Mouse (Mus musculus) kidney, adult 2 months (tissue): ENCODE measurements around the gene Olfr52. TPM values are rescaled to one million over a fixed set of nuclear protein-coding genes. Genes with fewer than 3 reads are reported as not detected.

Experiments used
- DNase-seq: peaks from one replicate; pipeline ENCODE4 v3.0.0; 2021
- H3K27ac ChIP-seq: fragments of 200-500 bp; 2 replicates; pipeline ENCODE4 v1.5.1; 2012; ENCODE audit warnings: low read depth, low read length, control low read depth, inconsistent platforms; ENCODE audit not compliant: insufficient read depth
- H3K27me3 ChIP-seq: fragments of 200-500 bp; replicated peaks from 2 replicates; pipeline ENCODE4 v1.6.1; 2012; ENCODE audit warnings: mild to moderate bottlenecking, moderate library complexity, low read length, inconsistent platforms; ENCODE audit not compliant: control insufficient read depth, insufficient read depth
- H3K36me3 ChIP-seq: fragments of 200-500 bp; 2 replicates; pipeline ENCODE4 v1.6.1; 2012; ENCODE audit warnings: mild to moderate bottlenecking, moderate library complexity, low read length, inconsistent platforms; ENCODE audit not compliant: control insufficient read depth, insufficient read depth
- H3K4me1 ChIP-seq: fragments of 200-500 bp; 2 replicates; pipeline ENCODE4 v1.6.1; 2011; ENCODE audit warnings: low read length; ENCODE audit not compliant: control insufficient read depth, insufficient read depth
- H3K4me3 ChIP-seq: fragments of 200-500 bp; 2 replicates; pipeline ENCODE4 v1.5.1; 2011; ENCODE audit warnings: mild to moderate bottlenecking, low read depth, low read length, control low read depth; ENCODE audit not compliant: insufficient read depth
- CTCF ChIP-seq: fragments of 200-500 bp; conservative IDR thresholded peaks from 2 replicates; pipeline ENCODE4 v1.5.1; 2011; ENCODE audit warnings: low read depth, mild to moderate bottlenecking, control low read depth, low read length, moderate library complexity, mixed read lengths; ENCODE audit not compliant: insufficient read depth, insufficient read length
- POLR2A ChIP-seq: fragments of 200-500 bp; IDR thresholded peaks from one replicate; pipeline ENCODE4 v1.6.1; 2011; ENCODE audit warnings: low read depth, low read length, control low read depth
- WGBS: fragments of 180-500 bp; shearing (Covaris S2); methylation state at CpG from one replicate; pipeline ENCODE4 v1.1.7; 2018; 5-methylcytosine and 5-hydroxymethylcytosine counted together
- polyA plus RNA-seq: library from polyadenylated mRNA; depleted of rRNA; stranded (reverse); fragments of >200 nt; gene quantifications from 2 replicates; pipeline ENCODE4 v1.2.3, GENCODE M21; 2012; rRNA removed

Gene Olfr52
- polyA plus RNA-seq, 1 experiment, result not detected

DNA sequence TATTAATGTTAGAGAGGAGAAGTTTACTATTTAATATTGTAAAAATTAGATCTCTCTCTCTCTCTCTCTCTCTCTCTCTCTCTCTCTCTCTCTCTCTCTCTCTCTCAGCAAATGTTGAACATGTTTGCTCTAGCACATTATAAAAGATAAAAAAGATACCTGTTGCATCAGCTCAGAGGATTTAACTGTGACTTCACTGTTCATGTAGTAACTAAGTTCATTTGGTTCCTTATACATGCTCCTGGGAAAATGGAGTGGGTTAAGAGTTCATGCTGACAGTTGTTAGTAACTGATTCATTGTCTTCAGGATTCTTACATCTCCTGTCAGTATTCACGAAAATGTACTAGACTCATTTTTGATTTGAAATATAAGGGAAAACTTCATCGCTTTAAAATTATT lies 18.1 kb downstream of the Olfr52 start, which contains the start of gene Olfr1043:
Gene Olfr1043, minus strand, starts transcription at position 101 of the 400 bp plus-strand sequence.
- TF ChIP-seq CTCF (no peak), POLR2A (no peak)
- Histone ChIP-seq H3K4me1 (no peaks in the 10 kb centered on the region), H3K36me3 (no peaks in the 10 kb centered on the region), H3K4me3 (no peak within 1 kb of the TSS), H3K27ac (no peak within 1 kb of the TSS), H3K27me3 (no peaks in the 10 kb centered on the region)
- no peak for DNase-seq
- 79% methylated on average over 2 of the region's 2 CpGs for WGBS

DNA sequence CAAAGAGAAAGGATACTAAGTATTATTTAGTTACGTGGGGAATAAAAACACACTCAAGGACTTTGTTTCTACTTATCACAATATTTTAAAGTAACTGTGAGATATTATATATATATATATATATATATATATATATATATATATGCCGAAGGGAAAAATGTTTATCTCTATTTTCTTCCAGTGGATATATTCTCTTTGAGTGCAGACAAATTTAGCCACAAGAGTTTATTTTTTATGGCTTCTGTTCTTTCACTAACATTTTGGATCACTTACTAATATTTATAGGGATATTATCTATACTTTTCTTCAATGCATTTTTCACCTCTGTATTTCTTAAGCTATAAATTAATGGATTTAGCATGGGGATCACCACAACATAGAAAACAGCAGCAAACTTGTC lies 23.7 kb downstream of the Olfr52 start, which contains the start of gene Olfr1042:
Gene Olfr1042, minus strand, starts transcription at position 101 of the 400 bp plus-strand sequence.
- TF ChIP-seq POLR2A (no peak), CTCF (no peak)
- H3K27me3 ChIP-seq, result no peaks in the 10 kb centered on the region
- no peak for DNase-seq
- no peak within 1 kb of the TSS for H3K27ac ChIP-seq
- 89% methylated on average over 2 of the region's 2 CpGs for WGBS
- H3K36me3 ChIP-seq, result no peaks in the 10 kb centered on the region
- H3K4me3 ChIP-seq, result no peak within 1 kb of the TSS
- no peaks in the 10 kb centered on the region for H3K4me1 ChIP-seq

DNA sequence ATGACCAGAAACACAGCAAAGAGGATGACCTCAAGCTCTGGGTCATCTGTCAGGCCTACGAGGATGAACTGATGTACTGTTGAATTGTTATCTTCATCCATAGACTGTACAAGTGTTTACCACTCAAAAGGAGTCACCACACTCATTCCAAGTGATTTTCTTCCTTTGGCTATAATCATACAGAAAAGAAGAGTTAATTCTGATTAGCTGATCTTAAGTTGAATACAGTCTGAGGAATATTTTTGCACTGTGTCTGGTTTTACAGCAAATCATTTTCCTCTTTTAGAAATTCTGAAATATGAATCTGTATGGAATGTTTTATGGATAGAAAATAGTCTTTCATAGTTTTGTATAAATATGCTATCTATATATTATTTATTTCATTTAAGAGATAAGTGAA lies 38.9 kb downstream of the Olfr52 start, which contains the start of gene Olfr1040:
Gene Olfr1040, minus strand, starts transcription at position 101 of the 400 bp plus-strand sequence.
- H3K27me3 ChIP-seq, result no peaks in the 10 kb centered on the region
- H3K4me1 ChIP-seq, result no peaks in the 10 kb centered on the region
- H3K27ac ChIP-seq, result no peak within 1 kb of the TSS
- no peak for DNase-seq
- WGBS, result 64% methylated on average over 1 of the region's 1 CpGs
- H3K36me3 ChIP-seq, result no peaks in the 10 kb centered on the region
- TF ChIP-seq CTCF, result no peak
- no peak for TF ChIP-seq POLR2A
- H3K4me3 ChIP-seq, result no peak within 1 kb of the TSS

DNA sequence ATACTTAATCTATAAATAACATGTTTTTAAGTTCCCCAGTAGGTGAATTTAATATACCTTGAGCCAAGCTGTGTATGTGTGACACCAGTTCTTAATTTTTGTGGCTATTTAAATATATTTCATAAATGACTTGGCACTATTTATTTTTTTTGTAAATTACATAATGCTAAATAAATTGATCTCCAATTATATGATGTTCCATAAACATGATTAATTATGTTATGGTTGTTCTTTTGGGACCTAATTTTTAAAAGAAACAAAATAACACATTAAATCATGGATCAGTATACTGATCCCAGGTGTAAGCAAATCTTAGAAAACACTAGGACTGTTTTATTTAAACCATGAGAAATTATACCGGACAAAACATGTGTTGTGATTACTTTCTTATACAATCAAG lies 49.7 kb downstream of the Olfr52 start, which contains the start of gene Olfr1039:
Gene Olfr1039, minus strand, starts transcription at position 101 of the 400 bp plus-strand sequence.
- no peak within 1 kb of the TSS for H3K27ac ChIP-seq
- DNase-seq, result no peak
- H3K4me3 ChIP-seq, result no peak within 1 kb of the TSS
- H3K27me3 ChIP-seq, result no peaks in the 10 kb centered on the region
- no peaks in the 10 kb centered on the region for H3K36me3 ChIP-seq
- no peaks in the 10 kb centered on the region for H3K4me1 ChIP-seq
- TF ChIP-seq CTCF (no peak), POLR2A (no peak)
- WGBS, result 95% methylated on average over 1 of the region's 1 CpGs

Other genes with a start within 250 kb of the Olfr52 start
- gene Olfr1028, start 235.2 kb downstream of the Olfr52 start, polyA plus RNA-seq, result not detected in 2 replicates
- gene Olfr1029, start 211.8 kb downstream of the Olfr52 start, polyA plus RNA-seq, result 0.13 TPM in 1 of 2 replicates, not detected in the other
- gene Olfr1030, start 206.4 kb downstream of the Olfr52 start, polyA plus RNA-seq, result not detected in 2 replicates
- gene Olfr1031, start 195.4 kb downstream of the Olfr52 start, polyA plus RNA-seq, result not detected in 2 replicates
- not detected in 2 replicates for gene Olfr1032, start 180.1 kb downstream of the Olfr52 start, polyA plus RNA-seq
- 0.42 and 0.59 TPM in 2 replicates for gene Olfr1033, start 165.1 kb downstream of the Olfr52 start, polyA plus RNA-seq
- 0.08 and 0.13 TPM in 2 replicates for gene Olfr1034, start 139.8 kb downstream of the Olfr52 start, polyA plus RNA-seq
- not detected in 2 replicates for gene Olfr1036, start 111.7 kb downstream of the Olfr52 start, polyA plus RNA-seq
- not detected in 2 replicates for gene Olfr1037, start 98.3 kb downstream of the Olfr52 start, polyA plus RNA-seq
- gene Olfr1039, start 49.8 kb downstream of the Olfr52 start, polyA plus RNA-seq, result not detected in 2 replicates
- gene Olfr1040, start 39.0 kb downstream of the Olfr52 start, polyA plus RNA-seq, result not detected in 2 replicates
- gene Olfr1042, start 23.8 kb downstream of the Olfr52 start, polyA plus RNA-seq, result not detected in 2 replicates
- gene Olfr1043, start 18.2 kb downstream of the Olfr52 start, polyA plus RNA-seq, result not detected in 2 replicates
- gene Olfr1044, start 7.9 kb downstream of the Olfr52 start, polyA plus RNA-seq, result not detected in 2 replicates
- not detected in 2 replicates for gene Olfr1045, start 17.3 kb upstream of the Olfr52 start, polyA plus RNA-seq
- not detected in 2 replicates for gene Olfr1046, start 33.6 kb upstream of the Olfr52 start, polyA plus RNA-seq
- gene Olfr1047, start 45.7 kb upstream of the Olfr52 start, polyA plus RNA-seq, result not detected in 2 replicates
- gene Olfr1048, start 54.6 kb upstream of the Olfr52 start, polyA plus RNA-seq, result not detected in 2 replicates
- gene Olfr1049, start 72.6 kb upstream of the Olfr52 start, polyA plus RNA-seq, result not detected in 2 replicates
- gene Olfr1051, start 93.4 kb upstream of the Olfr52 start, polyA plus RNA-seq, result not detected in 2 replicates
- not detected in 2 replicates for gene Olfr1052, start 106.8 kb upstream of the Olfr52 start, polyA plus RNA-seq
- not detected in 2 replicates for gene Olfr1053, start 129.6 kb upstream of the Olfr52 start, polyA plus RNA-seq
- gene Olfr1054, start 149.8 kb upstream of the Olfr52 start, polyA plus RNA-seq, result not detected in 2 replicates
- not detected in 2 replicates for gene Olfr1055, start 164.6 kb upstream of the Olfr52 start, polyA plus RNA-seq
- gene Olfr1056, start 176.8 kb upstream of the Olfr52 start, polyA plus RNA-seq, result not detected in 2 replicates
- not detected in 2 replicates for gene Olfr1057, start 192.7 kb upstream of the Olfr52 start, polyA plus RNA-seq
- gene Olfr1058, start 202.9 kb upstream of the Olfr52 start, polyA plus RNA-seq, result not detected in 2 replicates
- not detected in 2 replicates for gene Olfr1061, start 228.4 kb upstream of the Olfr52 start, polyA plus RNA-seq
- gene Olfr1062, start 241.1 kb upstream of the Olfr52 start, polyA plus RNA-seq, result not detected in 2 replicates